Mouse (Mus musculus) cerebellum, postnatal 10 days (tissue): ENCODE data around the gene Rnf4.

Source experiments
- DNase-seq, 2 experiments: peaks; one replicate each; pipeline ENCODE4 v3.0.0; 2021; ENCODE audit warnings: mixed read lengths in 2 of 2

Rnf4 gene

GRCm38 (mm10) chr5:34336097-34336774 lies at the start of gene Rnf4:
Gene Rnf4 (plus strand): TSS chr5:34336289.
- DNase-seq = peak; percentile 99

- peak; percentile 64 to 74 for DNase-seq
Observed at GRCm38 (mm10) chr5:34286516-34286915, 49.6 kb upstream of the Rnf4 start.

GRCm38 (mm10) chr5:34287001-34287837 lies 48.9 kb upstream of the Rnf4 start:
- DNase-seq = peak; percentile 65 to 68

GRCm38 (mm10) chr5:34287838-34288145 lies 48.3 kb upstream of the Rnf4 start:
- peak; percentile 54 to 66 for DNase-seq

- peak; percentile 97 to 99 for DNase-seq
Observed at GRCm38 (mm10) chr5:34288154-34288716, 47.9 kb upstream of the Rnf4 start, which contains the start of the genes Zfyve28 and Cfap99. Gene Zfyve28 (minus strand): TSS chr5:34288449. Gene Cfap99 (plus strand): TSS chr5:34288600.

GRCm38 (mm10) chr5:34289286-34289685 lies 46.8 kb upstream of the Rnf4 start:
- no peak for DNase-seq

- DNase-seq = no peak
Observed at GRCm38 (mm10) chr5:34293363-34293762, 42.7 kb upstream of the Rnf4 start.

GRCm38 (mm10) chr5:34294696-34295095 lies 41.4 kb upstream of the Rnf4 start:
- no peak for DNase-seq

- DNase-seq = no peak
Observed at GRCm38 (mm10) chr5:34295141-34295540, 40.9 kb upstream of the Rnf4 start.

GRCm38 (mm10) chr5:34298061-34298460 lies 38.0 kb upstream of the Rnf4 start:
- no peak for DNase-seq

GRCm38 (mm10) chr5:34298937-34299535 lies 37.1 kb upstream of the Rnf4 start:
- DNase-seq = peak; percentile 53 to 57

- DNase-seq = peak; percentile 28 to 52
Observed at GRCm38 (mm10) chr5:34302377-34302776, 33.7 kb upstream of the Rnf4 start.

GRCm38 (mm10) chr5:34309016-34309415 lies 27.1 kb upstream of the Rnf4 start:
- DNase-seq = peak; percentile 41 to 42

- no peak for DNase-seq
Observed at GRCm38 (mm10) chr5:34319491-34320034, 16.5 kb upstream of the Rnf4 start.

- no peak for DNase-seq
Observed at GRCm38 (mm10) chr5:34321236-34321635, 14.9 kb upstream of the Rnf4 start.

- no peak for DNase-seq
Observed at GRCm38 (mm10) chr5:34325286-34325685, 10.8 kb upstream of the Rnf4 start.

- DNase-seq = peak; percentile 26 to 37
Observed at GRCm38 (mm10) chr5:34326249-34326691, 9.8 kb upstream of the Rnf4 start.

- peak; percentile 67 to 73 for DNase-seq
Observed at GRCm38 (mm10) chr5:34326875-34327576, 9.1 kb upstream of the Rnf4 start.

- no peak for DNase-seq
Observed at GRCm38 (mm10) chr5:34330136-34330535, 6.0 kb upstream of the Rnf4 start.

- no peak for DNase-seq
Observed at GRCm38 (mm10) chr5:34334081-34334480, 2.0 kb upstream of the Rnf4 start.

GRCm38 (mm10) chr5:34335539-34336096 lies 471 bp upstream of the Rnf4 start:
- DNase-seq = no peak
